Mouse (Mus musculus) heart, embryonic 13.5 days (tissue): ENCODE measurements around the gene Rmnd5b. TPM values are rescaled to one million over a fixed set of nuclear protein-coding genes. Genes with fewer than 3 reads are reported as not detected.

Experiments used
- ATAC-seq: fragments of 200-750 bp; cut with Nextera tagmentation; 2 replicates; pipeline ENCODE4 v1.8.0; 2017; ENCODE audit warnings: moderate TSS enrichment; ENCODE audit not compliant: insufficient number of reproducible peaks, low FRiP score, low TSS enrichment; ENCODE audit errors: extremely low read depth
- H3K27ac ChIP-seq: fragments of 300-500 bp; sonication (generic); replicated peaks from 2 replicates; pipeline ENCODE4 v1.5.1; 2015; ENCODE audit warnings: moderate library complexity, mild to moderate bottlenecking, inconsistent platforms
- H3K27me3 ChIP-seq: fragments of 300-500 bp; sonication (generic); replicated peaks from 2 replicates; pipeline ENCODE4 v1.6.1; 2015; ENCODE audit warnings: mild to moderate bottlenecking, inconsistent platforms
- H3K36me3 ChIP-seq: fragments of 300-500 bp; sonication (generic); 2 replicates; pipeline ENCODE4 v1.6.1; 2015; ENCODE audit warnings: mild to moderate bottlenecking, inconsistent platforms
- H3K4me1 ChIP-seq: fragments of 300-500 bp; sonication (generic); 2 replicates; pipeline ENCODE4 v1.6.1; 2015; ENCODE audit warnings: inconsistent platforms
- H3K4me2 ChIP-seq: fragments of 300-500 bp; sonication (generic); 2 replicates; pipeline ENCODE4 v1.6.1; 2015; ENCODE audit warnings: inconsistent platforms, mild to moderate bottlenecking, moderate library complexity
- H3K4me3 ChIP-seq: fragments of 300-500 bp; sonication (generic); 2 replicates; pipeline ENCODE4 v1.5.1; 2015; ENCODE audit warnings: moderate library complexity, mild to moderate bottlenecking, inconsistent platforms
- H3K9ac ChIP-seq: fragments of 300-500 bp; sonication (generic); 2 replicates; pipeline ENCODE4 v1.6.1; 2015; ENCODE audit warnings: inconsistent platforms, mild to moderate bottlenecking, moderate library complexity
- H3K9me3 ChIP-seq: fragments of 300-500 bp; sonication (generic); 2 replicates; pipeline ENCODE4 v1.6.1; 2016; ENCODE audit warnings: inconsistent platforms
- WGBS: fragments of 180-500 bp; shearing (Covaris S2); methylation state at CpG from one replicate; pipeline ENCODE4 v1.1.7; 2015; ENCODE audit warnings: mixed read lengths; 5-methylcytosine and 5-hydroxymethylcytosine counted together
- polyA plus RNA-seq: library from polyadenylated mRNA; unstranded; fragments of >200 nt; fragmentation: Nextera tagmentation; extraction: Ambion mirVana; gene quantifications from 2 replicates; pipeline ENCODE4 v1.2.1, GENCODE M21; 2015

The Rmnd5b gene
- polyA plus RNA-seq, 1 experiment from 2014 or later: 31.0 TPM

DNA sequence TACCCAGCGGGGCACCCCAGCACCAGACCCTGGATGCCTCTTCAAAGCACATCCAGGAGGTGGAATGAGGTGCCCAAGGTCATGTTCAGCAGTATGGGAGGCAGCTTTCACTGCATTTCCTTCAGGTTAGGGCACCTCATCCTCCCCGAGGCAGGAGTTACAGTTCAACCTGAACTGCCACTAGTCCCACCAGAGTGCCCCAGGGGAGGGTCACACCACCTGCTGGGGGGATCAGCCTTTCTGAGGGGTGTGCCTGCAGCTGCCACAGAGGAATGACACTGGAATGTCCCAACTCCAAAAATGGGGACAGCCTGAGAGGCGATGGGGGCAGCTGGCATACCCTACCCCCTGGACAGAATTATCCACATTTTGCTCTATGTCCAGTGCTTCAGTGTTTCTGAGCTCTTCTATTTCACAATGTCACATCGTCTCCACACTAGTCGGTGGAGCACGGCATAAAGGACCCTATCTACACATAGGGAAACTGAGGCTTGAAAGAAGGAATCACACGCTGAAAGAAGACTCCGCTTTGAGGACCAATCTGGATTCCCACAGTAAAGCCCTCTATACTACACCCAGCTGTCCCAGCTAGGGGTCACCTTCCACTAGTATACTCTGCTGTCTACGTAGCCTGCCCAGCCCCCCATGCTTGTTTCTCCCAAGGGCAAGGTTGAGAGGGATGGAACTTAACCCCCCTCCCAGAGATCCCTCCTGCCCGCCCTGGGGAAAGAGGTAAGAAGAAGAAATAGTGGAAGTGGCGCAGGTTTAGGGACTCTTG is 13.6 kb upstream of the Rmnd5b start:
- peak overlapping the region; percentile 28; the same call in 1 of the 2 replicates for H3K27ac ChIP-seq

DNA sequence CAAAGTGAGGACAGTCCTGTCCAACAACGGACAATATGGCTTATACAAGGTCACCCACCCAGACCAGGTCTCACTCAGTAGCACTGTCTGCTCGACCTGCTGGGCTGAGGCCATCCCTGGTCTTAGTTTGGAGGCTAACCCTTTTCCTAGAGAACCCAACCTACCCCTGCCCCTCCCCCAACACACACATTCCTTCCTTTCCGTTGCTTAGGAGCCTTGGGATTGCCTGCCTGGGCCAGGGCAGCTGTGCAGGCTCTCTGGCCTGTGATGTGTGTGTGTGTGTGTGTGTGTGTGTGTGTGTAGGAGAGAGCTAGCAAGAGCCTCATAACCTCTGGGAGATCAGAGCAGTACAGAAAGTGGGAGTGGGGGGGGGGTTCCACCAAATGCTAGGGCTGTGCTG is 12.9 kb upstream of the Rmnd5b start:
- peaks cover 38% of the 10 kb centered on the region for H3K4me1 ChIP-seq
- peak overlapping the region; percentile 65 for H3K4me3 ChIP-seq
- H3K27ac ChIP-seq: peak overlapping the region; percentile 12
- ATAC-seq: no peak
- peak overlapping the region; percentile 77 for H3K4me2 ChIP-seq
- H3K9me3 ChIP-seq: no peaks in the 10 kb centered on the region
- peaks cover 32% of the 10 kb centered on the region for H3K27me3 ChIP-seq
- H3K9ac ChIP-seq: peak overlapping the region; percentile 84
- H3K36me3 ChIP-seq: peaks cover 20% of the 10 kb centered on the region
- WGBS: 30% methylated on average over 3 of the region's 3 CpGs

More for the DNA sequence above, 13.6 kb upstream of the Rmnd5b start:
- H3K27me3 ChIP-seq: peaks cover 30% of the 10 kb centered on the region
- peak overlapping the region; percentile 77 for H3K4me2 ChIP-seq
- ATAC-seq: no peak
- no peaks in the 10 kb centered on the region for H3K9me3 ChIP-seq
- H3K4me3 ChIP-seq: peak overlapping the region; percentile 65
- peak overlapping the region; percentile 84 for H3K9ac ChIP-seq
- peaks cover 13% of the 10 kb centered on the region for H3K36me3 ChIP-seq
- H3K4me1 ChIP-seq: peaks cover 34% of the 10 kb centered on the region
- 30% methylated on average over 11 of the region's 11 CpGs for WGBS

DNA sequence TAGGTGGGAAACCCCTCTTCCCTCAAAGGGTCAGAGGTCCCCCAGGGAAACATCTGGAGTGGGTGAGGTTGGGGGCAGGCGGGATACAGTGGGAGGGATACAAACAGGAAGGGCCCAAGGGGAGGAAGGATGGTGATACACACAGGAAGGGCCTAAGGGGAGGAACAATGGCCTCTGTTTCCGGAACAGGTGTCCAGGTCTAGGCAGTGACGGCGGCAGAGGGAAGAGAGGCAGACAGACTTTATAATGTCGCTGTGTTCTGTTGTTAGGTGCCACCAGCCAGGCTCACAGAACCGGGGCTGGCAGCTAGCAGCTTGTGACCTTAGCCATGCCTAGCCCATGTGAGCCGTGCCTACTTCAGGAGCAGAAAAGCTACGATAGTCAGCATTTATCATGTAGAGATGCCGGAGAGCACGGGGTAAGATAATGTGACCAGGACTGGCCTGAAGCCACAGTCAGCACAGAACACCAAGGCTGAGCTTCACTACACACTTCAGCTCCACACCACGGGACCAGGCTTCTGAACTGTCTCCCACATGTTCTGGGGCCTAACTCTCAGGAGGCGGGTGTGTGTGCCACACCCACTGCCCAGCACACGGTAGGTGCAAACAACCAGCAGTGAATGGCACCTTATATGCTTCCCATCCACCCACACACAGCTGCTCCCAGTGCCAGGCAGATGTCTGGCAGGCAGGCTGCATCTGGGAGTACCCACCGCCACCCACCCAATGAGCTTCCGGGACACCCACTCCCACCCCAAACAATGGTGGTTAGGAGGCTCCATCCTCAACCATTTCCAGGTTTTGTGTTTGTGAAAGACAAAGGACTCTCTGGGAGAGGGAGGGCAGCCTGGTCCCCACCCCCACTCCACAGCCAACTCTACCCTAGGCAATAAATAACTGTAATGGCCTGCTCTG is 11.3 kb upstream of the Rmnd5b start:
- H3K9me3 ChIP-seq: no peaks in the 10 kb centered on the region
- peak overlapping the region; percentile 77 for H3K4me2 ChIP-seq
- peak overlapping the region; percentile 67 for H3K27ac ChIP-seq
- H3K4me3 ChIP-seq: no peak overlapping the region
- no peak for ATAC-seq
- peak overlapping the region; percentile 39; the same call in 1 of the 2 replicates for H3K9ac ChIP-seq
- WGBS: 60% methylated on average over 15 of the region's 15 CpGs
- peaks cover 31% of the 10 kb centered on the region for H3K36me3 ChIP-seq
- H3K27me3 ChIP-seq: peaks cover 32% of the 10 kb centered on the region
- H3K4me1 ChIP-seq: peaks cover 46% of the 10 kb centered on the region

- Histone ChIP-seq H3K4me2 (no peak overlapping the region; the same call in 1 of the 2 replicates), H3K36me3 (peaks cover 31% of the 10 kb centered on the region), H3K9ac (no peak overlapping the region), H3K4me1 (peaks cover 46% of the 10 kb centered on the region), H3K9me3 (no peaks in the 10 kb centered on the region), H3K27me3 (peaks cover 32% of the 10 kb centered on the region), H3K4me3 (no peak overlapping the region), H3K27ac (peak overlapping the region; percentile 34)
- WGBS: 73% methylated on average over 7 of the region's 7 CpGs
- no peak for ATAC-seq
These were observed 10.5 kb upstream of the Rmnd5b start for GRCm38 (mm10) chr11:51646245-51646644.

DNA sequence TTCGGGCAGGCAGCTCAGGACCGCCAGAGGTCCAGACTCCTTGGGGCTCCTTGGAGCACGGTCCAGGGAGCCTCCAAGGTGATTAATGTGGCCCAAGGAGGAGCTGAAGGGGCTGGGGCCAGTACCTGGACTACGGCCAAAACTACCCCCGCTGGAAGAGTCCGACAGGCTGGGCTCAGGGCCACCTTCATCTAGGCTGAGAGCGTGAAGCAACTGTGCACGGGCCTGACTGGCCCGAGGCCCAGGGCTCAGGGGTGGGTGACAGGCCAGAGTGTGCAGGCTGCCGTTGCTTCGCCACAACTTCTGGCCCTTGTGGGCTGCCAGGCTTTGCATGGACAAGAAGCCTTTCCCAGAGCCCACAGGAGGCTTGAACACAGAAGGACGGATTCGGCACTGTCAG is 9.6 kb upstream of the Rmnd5b start:
- H3K27me3 ChIP-seq: peaks cover 32% of the 10 kb centered on the region
- WGBS: 69% methylated on average over 13 of the region's 13 CpGs
- H3K4me1 ChIP-seq: peaks cover 46% of the 10 kb centered on the region
- H3K9ac ChIP-seq: peak overlapping the region; percentile 47; the same call in 1 of the 2 replicates
- no peak overlapping the region for H3K27ac ChIP-seq
- ATAC-seq: no peak
- peaks cover 31% of the 10 kb centered on the region for H3K36me3 ChIP-seq
- no peaks in the 10 kb centered on the region for H3K9me3 ChIP-seq
- H3K4me2 ChIP-seq: no peak overlapping the region
- H3K4me3 ChIP-seq: no peak overlapping the region

DNA sequence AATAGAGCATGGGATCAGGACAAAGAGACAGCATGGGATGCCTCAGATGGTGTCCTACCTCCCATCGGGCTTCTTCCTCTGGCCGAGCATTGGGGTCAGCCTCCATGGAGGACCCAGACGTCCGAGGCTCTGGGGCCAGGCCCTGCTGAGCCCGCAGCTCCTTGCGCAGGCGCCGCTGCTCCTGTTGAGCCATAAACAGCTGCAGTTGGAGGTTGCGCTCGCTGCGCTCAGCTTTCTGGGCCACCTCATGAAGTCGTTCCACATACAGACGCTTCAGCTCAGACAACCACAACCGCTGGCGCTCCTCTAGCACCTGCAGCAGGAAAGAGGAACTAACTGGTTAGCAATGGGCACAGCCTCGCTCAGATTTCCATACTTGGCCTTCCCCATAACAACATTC is 8.5 kb upstream of the Rmnd5b start:
- no peak overlapping the region for H3K9ac ChIP-seq
- H3K27me3 ChIP-seq: peaks cover 22% of the 10 kb centered on the region
- no peak overlapping the region for H3K27ac ChIP-seq
- ATAC-seq: no peak
- peak overlapping the region; percentile 40 for H3K4me2 ChIP-seq
- peaks cover 35% of the 10 kb centered on the region for H3K4me1 ChIP-seq
- 70% methylated on average over 16 of the region's 16 CpGs for WGBS
- peaks cover 31% of the 10 kb centered on the region for H3K36me3 ChIP-seq
- H3K9me3 ChIP-seq: no peaks in the 10 kb centered on the region
- H3K4me3 ChIP-seq: no peak overlapping the region

GRCm38 (mm10) chr11:51643761-51644160 is 8.1 kb upstream of the Rmnd5b start:
- H3K27ac ChIP-seq: no peak overlapping the region
- WGBS: 37% methylated on average over 15 of the region's 15 CpGs
- H3K4me2 ChIP-seq: peak overlapping the region; percentile 40
- no peak for ATAC-seq
- H3K9me3 ChIP-seq: no peaks in the 10 kb centered on the region
- H3K4me1 ChIP-seq: peaks cover 31% of the 10 kb centered on the region
- peaks cover 31% of the 10 kb centered on the region for H3K36me3 ChIP-seq
- H3K27me3 ChIP-seq: peaks cover 18% of the 10 kb centered on the region; the same call in 1 of the 2 replicates
- H3K9ac ChIP-seq: no peak overlapping the region
- H3K4me3 ChIP-seq: no peak overlapping the region; the same call in 1 of the 2 replicates

- Histone ChIP-seq H3K4me3 (no peak overlapping the region), H3K9me3 (no peaks in the 10 kb centered on the region), H3K27ac (no peak overlapping the region), H3K4me1 (peaks cover 25% of the 10 kb centered on the region), H3K9ac (peak overlapping the region; percentile 14; the same call in 1 of the 2 replicates), H3K4me2 (peak overlapping the region; percentile 40), H3K27me3 (peaks cover 19% of the 10 kb centered on the region; the same call in 1 of the 2 replicates), H3K36me3 (peaks cover 31% of the 10 kb centered on the region)
- ATAC-seq: no peak
- 55% methylated on average over 9 of the region's 9 CpGs for WGBS
These were observed 7.5 kb upstream of the Rmnd5b start for GRCm38 (mm10) chr11:51643202-51643601.

DNA sequence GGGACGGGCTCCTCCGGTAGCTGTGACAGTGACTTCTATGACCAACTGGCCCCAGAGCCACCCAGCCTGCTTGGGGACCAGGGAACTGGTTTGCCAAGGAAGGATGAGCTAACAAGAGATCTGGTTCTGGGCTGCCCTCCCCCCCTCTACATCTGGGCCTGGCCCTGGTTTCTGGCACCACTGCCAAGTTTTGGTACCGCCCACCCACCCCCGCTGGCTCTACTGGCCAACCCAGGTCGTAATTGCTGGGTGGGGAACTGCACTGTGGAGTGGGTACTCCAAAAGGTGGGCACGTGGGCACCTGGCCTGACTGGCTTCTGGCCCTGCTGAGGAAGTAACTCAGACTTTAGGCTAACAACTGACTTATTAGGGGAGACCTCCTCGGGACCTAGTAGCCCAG is 5.1 kb upstream of the Rmnd5b start:
- no peaks in the 10 kb centered on the region for H3K9me3 ChIP-seq
- peaks cover 31% of the 10 kb centered on the region for H3K36me3 ChIP-seq
- H3K27me3 ChIP-seq: peaks cover 21% of the 10 kb centered on the region; the same call in 1 of the 2 replicates
- peaks cover 31% of the 10 kb centered on the region for H3K4me1 ChIP-seq
- H3K4me2 ChIP-seq: no peak overlapping the region
- no peak for ATAC-seq
- H3K9ac ChIP-seq: no peak overlapping the region
- H3K27ac ChIP-seq: no peak overlapping the region
- H3K4me3 ChIP-seq: no peak overlapping the region
- WGBS: 79% methylated on average over 7 of the region's 7 CpGs

- Histone ChIP-seq H3K27me3 (peaks cover 6% of the 10 kb centered on the region; the same call in 1 of the 2 replicates), H3K4me1 (peaks cover 37% of the 10 kb centered on the region), H3K4me2 (peak overlapping the region; percentile 60), H3K36me3 (peaks cover 10% of the 10 kb centered on the region), H3K9me3 (no peaks in the 10 kb centered on the region), H3K4me3 (no peak overlapping the region), H3K9ac (no peak overlapping the region), H3K27ac (0 out of 2 replicates have a peak overlapping the region, but pooled peaks have one; percentile 64)
- 62% methylated on average over 5 of the region's 5 CpGs for WGBS
- ATAC-seq: no peak
These were observed 2.8 kb upstream of the Rmnd5b start for GRCm38 (mm10) chr11:51638497-51638896.

DNA sequence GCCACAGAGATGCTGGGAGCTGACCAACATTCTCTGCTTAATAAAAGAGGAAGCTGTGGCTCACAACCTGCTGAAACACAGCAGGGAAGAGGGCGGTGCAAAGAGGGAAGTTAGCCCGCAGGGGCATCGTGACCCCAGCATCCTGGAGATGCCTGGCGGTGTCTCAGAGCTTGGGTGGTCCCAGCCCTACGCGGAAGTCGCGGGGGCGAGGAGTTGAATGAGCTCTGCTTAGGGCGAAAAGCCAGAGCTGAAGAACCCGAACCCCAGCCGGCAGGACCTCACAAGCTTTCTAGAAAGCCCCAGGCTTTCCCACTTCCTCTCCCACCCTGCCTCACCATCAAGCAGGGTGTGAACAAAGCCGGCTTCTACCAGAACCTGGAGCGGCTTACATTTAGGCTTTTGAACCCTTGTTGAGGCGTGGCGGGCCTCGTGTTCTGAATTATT is 2.3 kb upstream of the Rmnd5b start:
- H3K4me2 ChIP-seq: peak overlapping the region; percentile 60
- H3K27ac ChIP-seq: peak overlapping the region; percentile 64
- peak overlapping the region; percentile 69 for H3K9ac ChIP-seq
- peaks cover 32% of the 10 kb centered on the region for H3K4me1 ChIP-seq
- peak overlapping the region; percentile 26 for H3K4me3 ChIP-seq
- WGBS: 7% methylated on average over 17 of the region's 17 CpGs
- peaks cover 6% of the 10 kb centered on the region; the same call in 1 of the 2 replicates for H3K27me3 ChIP-seq
- no peak for ATAC-seq
- 0 out of 2 replicates have a peak, but pooled peaks cover 6% of the 10 kb centered on the region for H3K36me3 ChIP-seq
- H3K9me3 ChIP-seq: no peaks in the 10 kb centered on the region
